Mouse (Mus musculus) CH12.LX (cell line): ENCODE results near the gene S100a8.

Source experiments
- E2F4 ChIP-seq: IDR thresholded peaks from 2 replicates; pipeline ENCODE4 v1.6.1; 2011; ENCODE audit warnings: low read depth, low read length, improper control_type of control experiment; ENCODE audit not compliant: insufficient replicate concordance
- POLR2A ChIP-seq: IDR thresholded peaks from 2 replicates; pipeline ENCODE4 v1.6.1; 2011; ENCODE audit warnings: low read depth, mild to moderate bottlenecking, improper control_type of control experiment, low read length
- UBTF ChIP-seq: IDR thresholded peaks from 2 replicates; pipeline ENCODE4 v1.6.1; 2012; ENCODE audit warnings: low read depth, mild to moderate bottlenecking, inconsistent platforms, low read length, improper control_type of control experiment, moderate library complexity

DNA sequence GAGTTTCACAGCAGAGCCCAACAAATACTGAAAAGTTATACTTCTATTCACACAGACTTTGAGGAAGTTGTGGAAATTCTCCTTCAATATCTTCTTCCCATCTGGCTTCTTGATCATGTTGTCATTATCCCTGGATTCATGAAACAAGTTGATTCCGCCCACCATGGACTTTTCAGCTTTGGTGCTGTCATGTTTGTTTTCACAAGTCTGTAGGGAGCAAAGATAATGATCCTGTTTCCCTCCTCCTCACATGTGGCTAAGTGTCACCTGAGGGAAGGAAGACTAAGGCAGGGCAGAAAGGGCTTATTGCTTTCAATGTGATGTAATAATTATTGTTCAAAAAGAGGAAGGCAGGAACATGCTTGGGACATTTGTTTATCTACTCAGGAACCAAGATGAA, 21.5 kb upstream of the S100a8 start:
- no peak for TF ChIP-seq UBTF
- no peak for TF ChIP-seq POLR2A
- no peak for TF ChIP-seq E2F4
